Mouse (Mus musculus): ENCODE results near the gene Rnf115.

Rnf115 gene

GRCm38 (mm10) chr3:96777120-96777519, 49.7 kb downstream of the Rnf115 start:
- DNase-seq (ENCODE audit: low read depth, low spot score) = no peak

- DNase-seq (ENCODE audit: low read depth, low spot score) = no peak
These were observed 54.8 kb downstream of the Rnf115 start for GRCm38 (mm10) chr3:96782236-96782635.

GRCm38 (mm10) chr3:96787784-96788183, 60.3 kb downstream of the Rnf115 start:
- DNase-seq (ENCODE audit: low read depth, low spot score) = peak; percentile 24

- DNase-seq (ENCODE audit: low read depth, low spot score) = no peak
These were observed 61.0 kb downstream of the Rnf115 start for GRCm38 (mm10) chr3:96788506-96788905.

DNA sequence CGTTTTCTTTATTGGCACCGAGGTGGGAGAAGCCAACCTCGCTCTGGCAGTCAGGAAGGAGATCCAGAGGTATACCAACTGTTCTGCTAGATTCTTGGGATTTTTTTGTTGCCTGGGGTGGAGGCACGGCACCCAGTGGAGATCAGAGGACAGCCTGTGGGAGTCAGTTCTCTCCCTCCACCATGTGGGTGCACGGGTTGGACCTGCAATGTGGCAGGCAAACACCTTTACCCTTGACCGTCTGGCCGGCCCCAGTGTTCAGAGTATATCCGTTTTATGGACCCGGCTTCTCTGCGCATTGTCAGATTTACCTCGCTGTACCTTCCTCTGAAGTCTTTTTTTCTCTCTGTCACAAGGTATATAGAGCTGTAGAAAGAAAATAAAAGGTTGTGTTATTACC, 72.8 kb downstream of the Rnf115 start:
- DNase-seq (ENCODE audit: low read depth, low spot score) = no peak

- no peak for DNase-seq (ENCODE audit: low read depth, low spot score)
These were observed 74.8 kb downstream of the Rnf115 start for GRCm38 (mm10) chr3:96802214-96802613.

- peak; percentile 10 for DNase-seq (ENCODE audit: low read depth, low spot score)
These were observed 80.7 kb downstream of the Rnf115 start for GRCm38 (mm10) chr3:96808136-96808535.

DNA sequence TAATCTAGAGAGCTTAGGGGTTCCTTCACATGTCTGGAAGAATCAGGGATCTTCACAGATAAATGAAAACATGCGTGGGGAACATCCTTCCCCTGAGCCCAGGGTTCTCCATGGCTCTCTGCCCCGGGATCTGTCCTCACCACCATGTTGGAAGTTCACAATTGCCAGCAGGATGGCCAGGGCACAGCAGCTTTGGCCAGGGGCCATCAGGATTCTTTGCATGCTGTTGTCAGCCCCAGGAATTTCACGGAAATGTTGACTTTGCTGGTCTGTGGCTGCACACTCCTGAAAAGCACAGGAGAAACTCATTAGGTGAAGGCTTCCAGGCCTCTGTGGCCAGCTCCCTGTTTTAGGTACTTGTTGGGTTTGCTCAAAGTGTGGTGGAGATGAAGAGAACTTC, 81.2 kb downstream of the Rnf115 start:
- DNase-seq (ENCODE audit: low read depth, low spot score) = no peak

DNA sequence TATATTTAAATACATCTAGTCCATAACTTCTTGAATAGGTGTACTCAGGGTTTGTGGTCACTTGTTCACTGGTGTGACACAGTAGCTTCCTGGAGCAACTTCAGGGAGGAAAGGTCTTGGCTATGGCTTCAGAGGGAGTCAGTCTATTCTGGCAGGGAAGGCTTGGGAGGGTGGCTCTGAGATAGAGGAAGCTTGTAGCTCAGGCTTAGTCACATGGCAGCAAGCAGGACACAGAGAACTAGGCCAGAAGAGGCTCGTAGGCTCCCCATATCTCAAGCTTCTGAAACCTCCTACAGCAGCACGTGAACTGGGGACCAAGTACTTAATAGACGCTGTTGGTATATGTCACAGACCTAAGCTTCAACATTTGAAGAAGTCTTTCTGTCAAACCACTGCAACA, 83.8 kb downstream of the Rnf115 start:
- no peak for DNase-seq (ENCODE audit: low read depth, low spot score)

DNA sequence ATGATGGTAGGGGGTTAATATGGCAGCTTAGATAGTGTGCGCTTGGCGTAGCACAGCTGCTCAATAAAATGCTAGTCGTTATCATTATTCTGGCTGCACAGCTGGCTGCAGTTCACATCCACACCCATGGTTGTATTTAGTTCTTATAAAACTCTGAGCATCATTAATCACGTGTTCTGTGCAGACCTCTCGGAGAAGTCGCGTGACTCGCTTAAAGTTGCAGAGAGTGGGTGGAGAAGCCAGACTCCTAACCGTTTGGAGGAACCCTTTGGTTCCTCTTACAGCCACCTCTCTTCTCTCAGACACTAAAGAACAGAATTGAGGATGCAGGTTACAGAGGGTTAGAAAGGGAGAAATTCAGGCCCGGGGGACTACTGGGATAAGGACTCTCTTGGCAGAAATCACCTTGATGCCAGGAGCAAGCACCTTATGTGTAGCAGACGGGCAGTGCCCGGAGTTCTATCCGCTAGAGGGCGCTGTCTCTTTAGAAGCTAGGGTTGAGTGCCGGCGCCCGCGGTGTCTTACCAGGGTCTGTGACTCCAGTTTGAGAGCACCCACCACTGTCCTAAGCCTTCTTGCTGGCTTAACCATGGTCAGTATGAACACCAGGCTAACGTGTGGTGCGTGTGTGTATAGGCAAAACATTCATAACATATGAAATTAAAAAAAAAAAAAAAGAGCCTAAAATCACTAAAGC, 85.1 kb downstream of the Rnf115 start:
- peak; percentile 87 for DNase-seq (ENCODE audit: low read depth, low spot score)

DNA sequence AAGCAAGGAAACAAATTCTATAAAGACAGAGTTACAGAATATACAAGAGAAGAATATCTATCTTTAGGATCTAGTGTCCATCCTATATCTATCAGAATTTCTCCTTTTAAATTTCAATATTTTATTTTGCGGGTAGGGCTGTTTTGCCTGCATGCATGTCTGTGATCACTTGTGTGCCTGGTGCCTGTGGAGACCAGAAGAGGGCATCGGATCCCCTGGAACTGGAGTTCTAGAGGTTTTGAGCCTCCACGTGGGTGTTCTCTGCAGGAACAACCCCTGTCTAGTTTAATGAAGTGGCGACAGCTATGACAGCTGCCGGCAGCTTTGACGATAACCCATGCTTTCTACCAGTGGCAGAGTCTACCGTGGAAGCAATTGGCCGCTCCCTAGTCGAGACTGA, 85.6 kb downstream of the Rnf115 start:
- DNase-seq (ENCODE audit: low read depth, low spot score) = peak; percentile 51

- no peak for DNase-seq (ENCODE audit: low read depth, low spot score)
These were observed 86.3 kb downstream of the Rnf115 start for GRCm38 (mm10) chr3:96813591-96814244.

DNA sequence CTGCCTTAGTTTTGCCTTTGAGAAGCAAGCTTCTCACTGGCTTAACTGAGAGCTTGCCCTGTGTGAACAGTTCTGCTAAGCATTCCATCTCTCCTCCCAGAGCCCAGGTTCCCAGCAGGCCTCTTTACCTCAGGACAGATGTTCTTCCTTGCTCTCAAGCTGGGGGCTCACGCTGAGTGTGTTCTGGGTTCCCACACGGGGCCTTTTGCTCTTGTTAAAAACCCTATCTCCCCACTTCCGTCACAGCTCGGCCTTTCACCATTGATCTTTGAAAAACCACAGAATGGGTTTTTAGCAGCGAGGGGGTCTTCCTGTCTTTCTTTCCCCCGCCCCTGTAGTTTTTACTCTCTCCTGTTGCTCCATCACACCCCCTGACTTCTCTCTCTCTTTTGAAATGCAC, 86.9 kb downstream of the Rnf115 start:
- no peak for DNase-seq (ENCODE audit: low read depth, low spot score)

GRCm38 (mm10) chr3:96820116-96820915, 92.9 kb downstream of the Rnf115 start:
- no peak for DNase-seq (ENCODE audit: low read depth, low spot score)

GRCm38 (mm10) chr3:96821581-96821980, 94.1 kb downstream of the Rnf115 start:
- DNase-seq (ENCODE audit: low read depth, low spot score) = no peak

DNA sequence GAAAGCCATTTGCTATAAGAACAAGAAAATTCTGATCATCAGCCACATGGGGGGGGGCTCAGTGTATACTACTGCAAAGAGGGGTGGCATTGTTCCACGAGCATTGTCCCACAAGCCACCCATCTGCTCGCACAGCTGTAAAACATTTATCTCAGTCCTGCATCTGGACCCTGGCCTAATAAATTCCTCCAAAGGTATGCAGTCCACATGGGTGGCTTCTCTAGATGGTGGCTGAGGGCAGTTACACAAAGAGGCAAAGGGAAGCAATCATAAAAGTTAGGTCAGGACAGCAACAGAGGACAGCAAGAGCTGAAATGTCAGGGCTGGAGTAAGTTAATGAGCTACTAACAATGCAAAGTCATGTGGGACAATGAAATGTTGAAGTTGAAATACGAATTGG, 96.2 kb downstream of the Rnf115 start:
- no peak for DNase-seq (ENCODE audit: low read depth, low spot score)

DNA sequence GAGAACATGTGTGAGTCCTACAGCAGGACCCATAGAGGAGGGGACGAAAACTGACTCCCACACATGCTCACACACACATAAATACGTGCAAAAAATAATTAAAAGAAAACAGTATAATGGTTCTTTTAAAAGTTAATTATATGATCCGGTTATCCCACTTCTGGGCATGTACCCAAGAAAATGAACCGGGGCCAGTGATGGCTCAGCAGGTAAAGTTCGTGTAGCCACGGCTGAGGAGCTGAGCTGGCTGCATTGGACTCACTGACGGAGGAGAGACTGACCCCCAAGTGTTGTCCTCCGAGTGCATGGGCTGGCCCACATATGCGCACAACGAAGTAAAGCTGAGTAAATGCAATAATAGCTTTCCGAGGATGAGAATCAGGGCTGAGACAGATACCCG, 97.2 kb downstream of the Rnf115 start:
- DNase-seq (ENCODE audit: low read depth, low spot score) = no peak

DNA sequence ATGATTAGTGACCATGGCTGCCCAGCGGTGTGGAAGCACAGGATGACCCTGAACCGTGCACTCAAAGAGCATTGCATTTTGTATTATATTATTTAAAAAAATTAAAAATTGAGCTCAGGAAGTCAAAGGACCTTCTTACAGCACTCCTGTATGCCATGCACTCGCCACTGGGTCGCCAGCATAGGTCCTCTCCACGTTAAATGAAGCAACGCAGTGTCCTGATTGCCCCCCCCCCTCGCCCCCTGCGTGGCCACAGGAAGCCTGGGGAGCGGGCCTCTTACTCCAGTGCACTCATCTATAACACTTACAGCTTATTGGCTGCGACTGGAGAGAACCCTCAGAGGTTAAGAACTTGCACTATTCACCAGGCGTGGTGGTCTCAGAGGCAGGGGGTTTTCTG, 97.8 kb downstream of the Rnf115 start:
- no peak for DNase-seq (ENCODE audit: low read depth, low spot score)

DNA sequence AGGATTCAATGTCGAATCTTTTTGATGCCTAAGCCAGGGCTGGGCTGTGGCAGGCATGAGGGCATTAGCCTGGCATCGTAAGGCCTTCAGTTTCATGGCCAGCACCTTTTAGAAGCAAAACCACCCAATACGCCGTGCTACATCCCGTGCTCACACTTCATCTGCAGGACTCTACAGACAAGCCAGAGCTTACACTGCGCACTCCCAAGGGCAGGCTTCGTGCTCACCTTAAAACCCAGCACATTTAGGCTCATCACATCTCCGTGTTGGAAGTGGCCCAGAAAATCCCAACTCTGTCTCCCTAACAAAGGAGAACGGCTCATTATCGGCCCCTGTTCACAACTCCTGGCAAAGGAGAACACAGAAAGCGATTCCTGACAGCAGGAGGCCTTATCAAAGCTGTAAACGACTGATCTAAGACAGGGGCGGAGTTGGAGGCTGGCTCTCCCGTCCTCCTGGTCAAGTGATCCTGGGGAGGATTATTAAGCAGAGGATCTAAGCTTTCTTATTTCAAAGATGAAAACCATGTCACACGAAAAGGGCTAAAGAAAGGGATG, 100.9 kb downstream of the Rnf115 start:
- DNase-seq (ENCODE audit: low read depth, low spot score) = no peak

- no peak for DNase-seq (ENCODE audit: low read depth, low spot score)
These were observed 101.5 kb downstream of the Rnf115 start, which contains the start of the genes Pdzk1 and Cd160 for GRCm38 (mm10) chr3:96828984-96829383. Pdzk1 (plus strand) TSS chr3:96829284. Cd160 (minus strand) TSS chr3:96829351.

DNA sequence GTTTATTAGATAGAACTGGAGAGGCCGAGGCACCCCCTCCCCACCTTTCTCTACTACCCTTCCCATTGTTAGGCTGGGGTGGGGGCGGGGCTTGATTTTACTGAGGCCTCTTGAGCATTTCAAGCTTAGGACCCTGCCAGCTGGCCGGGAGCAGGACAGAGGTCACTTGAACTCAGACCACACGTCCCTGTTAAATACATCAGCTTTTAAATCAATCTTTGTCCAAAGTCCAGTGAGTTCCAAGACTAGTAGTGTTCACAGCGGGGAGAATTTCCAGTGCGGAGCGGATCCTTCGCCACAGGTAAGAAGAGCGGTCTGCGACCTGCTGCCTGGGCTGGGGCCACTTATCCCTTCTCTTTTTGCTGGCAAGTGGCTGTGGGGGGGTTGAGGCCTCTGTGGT, 102.4 kb downstream of the Rnf115 start:
- no peak for DNase-seq (ENCODE audit: low read depth, low spot score)

DNA sequence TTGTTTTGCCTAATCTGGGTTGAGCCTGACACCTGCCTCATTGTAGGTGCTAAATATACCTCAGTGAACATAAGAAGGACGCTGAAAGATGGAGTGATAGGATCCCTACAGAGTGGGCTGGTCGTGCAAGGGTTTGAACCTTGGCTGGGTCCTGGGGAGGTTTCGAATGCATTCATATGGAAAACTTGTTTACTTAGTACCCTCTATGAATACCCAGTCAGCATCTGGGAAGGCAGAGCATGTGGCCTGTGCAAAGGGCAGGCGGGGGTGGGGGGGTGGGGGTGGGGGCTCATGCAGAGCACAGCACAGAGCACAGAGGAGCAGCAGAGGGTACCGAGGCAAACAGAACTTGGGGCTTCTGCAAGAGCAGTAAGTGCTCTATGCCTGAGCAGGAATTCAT, 105.5 kb downstream of the Rnf115 start:
- DNase-seq (ENCODE audit: low read depth, low spot score) = no peak
